Mouse (Mus musculus) left cerebral cortex, postnatal 14 days (tissue): Measurements from ENCODE around the gene Erv3. TPM values are rescaled to one million over a fixed set of nuclear protein-coding genes. Genes with fewer than 3 reads are reported as not detected.

ENCODE experiments used
- DNase-seq, 2 experiments: peaks; one replicate each; pipeline ENCODE4 v3.0.0; 2021 to 2022; ENCODE audit warnings: low spot score in 2 of 2, mixed read lengths in 1 of 2
- intact Hi-C: fragments of 180-260 bp; cut with DNase I; formaldehyde crosslinking; loops from one replicate; pipeline ENCODE4 v1.15.1; 2025
- long read RNA-seq, 2 experiments: library from polyadenylated mRNA; stranded (forward); transcript quantifications; one replicate each; pipeline ENCODE4 v2.0.0; 2021
- total RNA-seq, 2 experiments: library from RNA; stranded (reverse); gene quantifications; 2 replicates each; pipeline ENCODE4 v1.2.3; 2021

The Erv3 gene
- under 1 TPM; 0.13 TPM for total RNA-seq
- long read RNA-seq, experiment 1, partial matches to known transcripts, result 0 of 1 reads
- long read RNA-seq, experiment 1, other reads (novel, unspliced or antisense), result 0 of 1 reads
- long read RNA-seq, experiment 2, result 0 reads

GRCm38 (mm10) chr2:131859721-131860120 lies at the start of gene Erv3:
Erv3 (minus strand) TSS chr2:131859747.
- DNase-seq, result no peak
- intact Hi-C loops, result no loop called here

- intact Hi-C loops, result no loop called here
- no peak for DNase-seq
Measured at GRCm38 (mm10) chr2:131908906-131909305, 49.4 kb upstream of the Erv3 start.

GRCm38 (mm10) chr2:131908351-131908861 lies 48.9 kb upstream of the Erv3 start:
- no peak for DNase-seq
- intact Hi-C loops, result no loop called here

GRCm38 (mm10) chr2:131907311-131907710 lies 47.8 kb upstream of the Erv3 start:
- DNase-seq, result no peak
- intact Hi-C loops, result no loop called here

GRCm38 (mm10) chr2:131906846-131907245 lies 47.3 kb upstream of the Erv3 start:
- intact Hi-C loops, result no loop called here
- no peak for DNase-seq

- no peak for DNase-seq
- intact Hi-C loops, result no loop called here
Measured at GRCm38 (mm10) chr2:131906266-131906665, 46.7 kb upstream of the Erv3 start.

GRCm38 (mm10) chr2:131905776-131906175 lies 46.2 kb upstream of the Erv3 start:
- intact Hi-C loops, result no loop called here
- no peak for DNase-seq

- intact Hi-C loops, result no loop called here
- no peak for DNase-seq
Measured at GRCm38 (mm10) chr2:131905025-131905424, 45.5 kb upstream of the Erv3 start.

- intact Hi-C loops, result no loop called here
- peak in 1 of 2 experiments; percentile 17 for DNase-seq
Measured at GRCm38 (mm10) chr2:131902867-131903266, 43.3 kb upstream of the Erv3 start.

GRCm38 (mm10) chr2:131902423-131902822 lies 42.9 kb upstream of the Erv3 start:
- DNase-seq, result no peak
- intact Hi-C loops, result no loop called here

GRCm38 (mm10) chr2:131897336-131898109 lies 38.0 kb upstream of the Erv3 start:
- intact Hi-C loops, result no loop called here
- DNase-seq, result no peak

- intact Hi-C loops, result no loop called here
- DNase-seq, result no peak
Measured at GRCm38 (mm10) chr2:131896011-131896410, 36.5 kb upstream of the Erv3 start.

- intact Hi-C loops, result no loop called here
Measured at GRCm38 (mm10) chr2:131895106-131895505, 35.6 kb upstream of the Erv3 start.

GRCm38 (mm10) chr2:131892534-131892933 lies 33.0 kb upstream of the Erv3 start:
- no peak for DNase-seq
- intact Hi-C loops, result no loop called here

More at GRCm38 (mm10) chr2:131895106-131895505, 35.6 kb upstream of the Erv3 start:
- DNase-seq, result no peak

GRCm38 (mm10) chr2:131888233-131888632 lies 28.7 kb upstream of the Erv3 start:
- DNase-seq, result no peak
- intact Hi-C loops, result no loop called here

- no peak for DNase-seq
- intact Hi-C loops, result no loop called here
Measured at GRCm38 (mm10) chr2:131886503-131887160, 27.1 kb upstream of the Erv3 start.

GRCm38 (mm10) chr2:131883136-131883535 lies 23.6 kb upstream of the Erv3 start:
- intact Hi-C loops, result no loop called here
- DNase-seq, result peak; percentile 56 to 91

GRCm38 (mm10) chr2:131881766-131882165 lies 22.2 kb upstream of the Erv3 start:
- intact Hi-C loops, result no loop called here
- no peak for DNase-seq

GRCm38 (mm10) chr2:131876551-131877265 lies 17.2 kb upstream of the Erv3 start:
- no peak for DNase-seq
- intact Hi-C loops, result no loop called here

GRCm38 (mm10) chr2:131873376-131873775 lies 13.8 kb upstream of the Erv3 start:
- DNase-seq, result no peak
- intact Hi-C loops, result no loop called here
